Mouse (Mus musculus): ENCODE measurements at regions not wholly inside any gene's neighbourhood (a gene's known extent, or its start where the extent isn't known, plus 50 kb on each side); places are given as distances from the start of the nearest gene placed in this dataset.

DNA sequence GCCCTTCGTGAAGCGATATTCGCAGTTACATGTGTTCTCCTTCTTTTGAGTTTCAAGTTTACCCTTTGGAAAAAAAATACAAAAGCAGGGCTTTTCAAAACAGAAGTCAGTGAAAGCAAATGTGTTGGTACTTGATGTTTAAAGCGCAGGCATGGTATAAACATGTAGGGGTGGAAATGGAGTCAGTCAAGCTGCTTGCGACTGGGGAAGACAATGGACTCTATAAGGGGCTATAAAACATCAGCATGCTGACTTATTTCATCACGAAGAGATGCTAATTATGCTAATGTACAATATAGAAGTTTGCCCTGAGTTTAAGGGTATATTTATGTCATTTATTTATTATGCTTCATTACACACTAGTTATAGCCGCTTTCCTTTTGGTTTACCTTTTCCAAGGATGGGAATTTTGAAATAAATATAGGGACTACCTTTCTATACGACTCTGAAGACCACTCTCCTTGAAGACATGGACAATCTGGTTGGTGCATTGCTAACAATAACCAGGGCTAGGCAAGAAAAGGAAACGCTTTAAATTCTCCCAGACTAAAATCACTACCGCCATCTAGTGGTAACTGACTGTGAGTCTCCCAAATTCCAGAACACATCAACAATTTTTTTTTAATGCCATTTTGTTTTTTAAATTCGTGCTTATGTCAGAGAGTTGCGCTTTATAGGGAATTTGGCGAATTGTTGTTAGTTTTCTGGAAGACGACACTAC is 71.9 kb upstream of the G2e3 start:
- H3K79me2 ChIP-seq (ENCODE audit: control insufficient read depth, insufficient read depth, low read length, poor library complexity), result no peaks in the 10 kb centered on the region
- H3K36me3 ChIP-seq (ENCODE audit: control insufficient read depth in 1 of 2, insufficient read depth in 2 of 2, low read length in 2 of 2), result no peaks in the 10 kb centered on the region
- H3K9me3 ChIP-seq (replicated peaks; ENCODE audit: insufficient read depth, low read length), result no peaks in the 10 kb centered on the region
- no peak overlapping the region for H3K9ac ChIP-seq (ENCODE audit: control insufficient read depth, low read depth, low read length, poor library complexity, severe bottlenecking)
- DNase-seq (ENCODE audit: low read depth, low spot score), result peak; percentile 57
- H3K27ac ChIP-seq (ENCODE audit: control insufficient read depth, low read depth, low read length), result no peak overlapping the region
- no peaks in the 10 kb centered on the region for H3K27me3 ChIP-seq (ENCODE audit: control insufficient read depth in 1 of 2, insufficient read depth in 2 of 2, low read length in 2 of 2)
- no peaks in the 10 kb centered on the region; a peak in 1 of 4 replicates for H3K4me1 ChIP-seq (ENCODE audit: control insufficient read depth in 1 of 2, insufficient read depth in 2 of 2, low read length in 2 of 2)
- no peak overlapping the region for H3K4me3 ChIP-seq (ENCODE audit: control insufficient read depth in 1 of 2, insufficient read depth in 1 of 2, low read depth in 2 of 2, low read length in 2 of 2)
- no peak for TF ChIP-seq BHLHE40 (IDR thresholded peaks at IDR 0.05; ENCODE audit: borderline replicate concordance, low read depth, low read length)
- TF ChIP-seq SMC3 (IDR thresholded peaks at IDR 0.05; ENCODE audit: low read depth, low read length), result peak; percentile 53
- peak; percentile 69 for TF ChIP-seq ZNF384 (IDR thresholded peaks at IDR 0.05; ENCODE audit: low read depth, low read length)
- TF ChIP-seq RAD21 (IDR thresholded peaks at IDR 0.05; ENCODE audit: low read depth, low read length), result peak; percentile 66
- no peak for TF ChIP-seq MXI1 (IDR thresholded peaks at IDR 0.05; ENCODE audit: low read depth, low read length)
- no peak for TF ChIP-seq HCFC1 (IDR thresholded peaks at IDR 0.05; ENCODE audit: low read depth, low read length)
- no peak for TF ChIP-seq CHD2 (IDR thresholded peaks at IDR 0.05; ENCODE audit: low read length)
- TF ChIP-seq ELF1 (IDR thresholded peaks at IDR 0.05; ENCODE audit: low read depth, low read length), result no peak
- no peak for TF ChIP-seq MYC (IDR thresholded peaks at IDR 0.05; ENCODE audit: low read depth, low read length)
- peak; percentile 8 to 70 (median 65); a peak in 4 of 6 replicates for TF ChIP-seq CTCF (IDR thresholded peaks at IDR 0.05 in 2 of 3, conservative IDR thresholded peaks at IDR 0.05 in 1 of 3; ENCODE audit: control insufficient read depth in 1 of 3, insufficient read depth in 1 of 3, low read depth in 2 of 3, low read length in 3 of 3, poor library complexity in 1 of 3, severe bottlenecking in 1 of 3)
- TF ChIP-seq POLR2AphosphoS2 (IDR thresholded peaks at IDR 0.05; ENCODE audit: low read length), result no peak
- no peak for TF ChIP-seq NELFE (IDR thresholded peaks at IDR 0.05; ENCODE audit: low read depth, low read length)
- no peak for TF ChIP-seq SIN3A (IDR thresholded peaks at IDR 0.05; ENCODE audit: low read length)

- TF ChIP-seq GATA1 (IDR thresholded peaks at IDR 0.05; ENCODE audit: low read depth, low read length), result no peak
- no peak for TF ChIP-seq ETS1 (IDR thresholded peaks at IDR 0.05; ENCODE audit: low read depth, low read length)
- TF ChIP-seq RAD21 (IDR thresholded peaks at IDR 0.05; ENCODE audit: low read depth, low read length), result no peak
- no peak for TF ChIP-seq SIN3A (IDR thresholded peaks at IDR 0.05; ENCODE audit: low read length)
- no peak for TF ChIP-seq CHD1 (IDR thresholded peaks at IDR 0.05; ENCODE audit: low read depth, low read length)
- no peak for TF ChIP-seq ZNF384 (IDR thresholded peaks at IDR 0.05; ENCODE audit: low read depth, low read length)
- no peak for TF ChIP-seq ZC3H11A (IDR thresholded peaks at IDR 0.05; ENCODE audit: low read depth, low read length)
- no peak for TF ChIP-seq RCOR1 (IDR thresholded peaks at IDR 0.05; ENCODE audit: low read depth, low read length)
- TF ChIP-seq BHLHE40 (IDR thresholded peaks at IDR 0.05; ENCODE audit: borderline replicate concordance, low read depth, low read length), result no peak
- no peak for TF ChIP-seq TAL1 (IDR thresholded peaks at IDR 0.05; ENCODE audit: low read length)
- no peak for TF ChIP-seq CTCF (IDR thresholded peaks at IDR 0.05 in 2 of 3, conservative IDR thresholded peaks at IDR 0.05 in 1 of 3; ENCODE audit: control insufficient read depth in 1 of 3, insufficient read depth in 1 of 3, low read depth in 2 of 3, low read length in 3 of 3, poor library complexity in 1 of 3, severe bottlenecking in 1 of 3)
- no peak for TF ChIP-seq EP300 (IDR thresholded peaks at IDR 0.05; ENCODE audit: low read depth in 1 of 2, low read length in 2 of 2)
- no peak for TF ChIP-seq MAFK (IDR thresholded peaks at IDR 0.05; ENCODE audit: borderline replicate concordance, low read depth, low read length)
- H3K36me3 ChIP-seq (ENCODE audit: control insufficient read depth in 1 of 2, insufficient read depth in 2 of 2, low read length in 2 of 2), result no peaks in the 10 kb centered on the region
- no peaks in the 10 kb centered on the region for H3K9me3 ChIP-seq (replicated peaks; ENCODE audit: insufficient read depth, low read length)
- H3K79me2 ChIP-seq (ENCODE audit: control insufficient read depth, insufficient read depth, low read length, poor library complexity), result no peaks in the 10 kb centered on the region
- H3K27me3 ChIP-seq (ENCODE audit: control insufficient read depth in 1 of 2, insufficient read depth in 2 of 2, low read length in 2 of 2), result no peaks in the 10 kb centered on the region
- no peak overlapping the region for H3K4me3 ChIP-seq (ENCODE audit: control insufficient read depth in 1 of 2, insufficient read depth in 1 of 2, low read depth in 2 of 2, low read length in 2 of 2)
- H3K9ac ChIP-seq (ENCODE audit: control insufficient read depth, low read depth, low read length, poor library complexity, severe bottlenecking), result no peak overlapping the region
- H3K27ac ChIP-seq (ENCODE audit: control insufficient read depth, low read depth, low read length), result no peak overlapping the region
- DNase-seq (ENCODE audit: low read depth, low spot score), result no peak
- no peaks in the 10 kb centered on the region; a peak in 1 of 4 replicates for H3K4me1 ChIP-seq (ENCODE audit: control insufficient read depth in 1 of 2, insufficient read depth in 2 of 2, low read length in 2 of 2)
Measured at GRCm38 (mm10) chr12:51273486-51273885, 74.4 kb upstream of the G2e3 start.

Measured in MEL (cell line).